Mouse (Mus musculus) cerebellum, adult 2 months (tissue): Measurements from ENCODE around the gene Nrp1.

Experiments used
- CTCF ChIP-seq: fragments of 200-500 bp; IDR thresholded peaks from 2 replicates; pipeline ENCODE4 v1.5.1; 2011; ENCODE audit warnings: low read depth, mild to moderate bottlenecking, control low read depth, low read length, moderate library complexity, borderline replicate concordance; ENCODE audit not compliant: insufficient read depth
- POLR2A ChIP-seq: fragments of 200-500 bp; IDR thresholded peaks from 2 replicates; pipeline ENCODE4 v1.6.1; 2011; ENCODE audit warnings: low read length, control low read depth, borderline replicate concordance; ENCODE audit not compliant: insufficient read depth

DNA sequence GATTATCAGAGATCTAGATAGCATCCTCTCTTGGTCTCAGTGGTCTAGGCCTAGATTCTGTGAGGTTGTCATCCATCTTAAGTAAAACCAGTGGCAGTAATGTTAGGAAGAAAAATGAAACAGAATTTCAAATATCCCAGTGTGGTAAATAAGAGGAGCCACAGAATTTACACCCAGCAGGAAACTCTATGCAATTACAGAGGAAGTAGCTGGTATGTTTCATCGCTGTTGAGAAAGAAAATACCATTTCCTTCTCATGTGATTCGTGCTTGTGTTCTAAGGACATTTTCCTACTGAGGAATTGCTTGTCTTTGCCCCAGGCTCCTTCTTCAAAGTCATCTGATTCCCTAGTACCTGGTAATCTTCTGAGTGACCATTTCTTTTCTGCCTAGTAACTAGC, 95.1 kb downstream of the Nrp1 start:
- no peak for TF ChIP-seq POLR2A
- no peak for TF ChIP-seq CTCF
